Mouse (Mus musculus): ENCODE results near the gene Snrpn. TPM values are rescaled to one million over a fixed set of nuclear protein-coding genes. Genes with fewer than 3 reads are reported as not detected.
"Not testable (repeated sequence)": the region's sequence is repeated elsewhere in the genome, so short reads cannot be mapped to it uniquely, and the experiment has no call there.

Snrpn gene
- total RNA-seq (2014; rRNA removed): 484 and 529 TPM in 2 replicates
- polyA plus RNA-seq (2015; fragmentation: Nextera tagmentation; extraction: Ambion mirVana): 1,065 and 1,123 TPM in 2 replicates

DNA sequence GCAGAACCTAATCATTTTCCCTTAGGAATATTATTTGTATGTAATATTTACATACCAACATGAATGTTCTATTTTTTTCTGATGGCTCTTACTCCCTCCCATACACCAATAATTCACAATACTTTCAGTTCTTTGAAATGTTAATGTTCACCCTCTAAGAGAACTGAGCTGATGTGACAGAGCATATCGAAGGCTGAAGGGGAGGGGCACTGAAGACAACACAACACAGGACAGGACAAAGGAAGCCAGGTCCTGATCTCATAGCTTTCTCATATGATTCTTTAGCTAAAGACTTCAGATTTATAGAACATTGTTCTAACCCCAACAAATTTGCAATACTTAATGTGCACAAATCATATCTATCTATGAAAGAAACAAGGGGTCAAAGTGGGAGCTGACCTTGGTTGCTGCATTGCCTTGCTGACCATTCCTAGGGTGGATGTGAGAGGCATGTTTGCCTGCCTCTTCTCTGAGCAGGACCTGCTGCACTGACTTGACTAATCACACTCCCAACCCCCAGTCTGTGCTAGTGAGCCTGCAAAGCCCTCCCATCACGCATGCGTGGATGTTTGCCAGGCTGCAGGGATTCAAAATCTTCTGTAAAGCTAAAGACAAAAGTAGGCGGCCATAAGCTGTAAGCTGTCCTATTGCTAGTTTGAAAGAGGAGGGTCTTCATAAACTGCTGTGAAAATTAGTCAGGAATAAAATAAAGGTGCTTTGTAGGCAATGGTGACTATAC lies at the start of gene Snrpn:
Gene Snrpn, minus strand, starts transcription at position 478 of the 739 bp plus-strand sequence.
- 0 out of 2 replicates have a peak, but pooled peaks have one; percentile 53 for ATAC-seq

DNA sequence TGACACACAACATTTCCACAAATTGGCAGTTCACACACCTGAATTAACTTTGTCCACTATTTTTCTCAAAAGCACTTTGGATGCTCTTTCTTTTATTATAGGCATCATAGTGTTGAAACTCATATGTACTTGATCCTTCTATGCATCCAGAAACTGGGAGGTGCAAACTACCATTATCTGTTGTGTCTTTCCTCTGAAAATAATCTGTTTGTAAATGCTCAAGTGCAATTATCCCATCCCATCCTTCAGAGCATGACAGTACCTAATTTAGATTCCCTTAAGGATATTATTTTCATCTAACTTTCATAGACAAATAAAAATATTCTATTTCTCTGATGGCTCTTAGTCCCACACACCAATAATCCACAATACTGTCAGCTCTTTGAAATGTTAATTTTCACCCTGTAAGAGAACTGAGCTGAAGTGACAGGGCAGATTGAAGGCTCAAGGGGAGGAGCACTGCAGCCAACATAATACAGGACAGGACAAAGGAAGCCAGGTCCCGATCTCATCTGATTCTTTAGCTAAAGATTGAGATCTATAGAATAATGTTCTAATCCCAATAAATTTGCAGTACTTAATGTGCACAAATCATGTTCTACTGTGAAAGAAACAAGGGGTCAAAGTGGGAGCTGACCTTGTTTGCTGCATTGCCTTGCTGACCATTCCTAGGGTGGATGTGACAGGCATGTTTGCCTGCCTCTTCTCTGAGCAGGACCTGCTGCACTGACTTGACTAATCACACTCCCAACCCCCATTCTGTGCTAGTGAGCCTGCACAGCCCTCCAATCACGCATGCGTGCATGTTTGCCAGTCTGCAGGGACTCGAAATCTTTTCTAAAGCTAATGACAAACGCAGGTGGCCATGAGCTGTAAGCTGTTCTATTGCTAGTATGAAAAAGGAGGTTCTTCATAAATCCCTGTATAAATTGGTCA lies 30.5 kb upstream of the Snrpn start:
- peak; percentile 87 for DNase-seq (ENCODE audit: low spot score)
- Histone ChIP-seq H3K9me3 (ENCODE audit: low read length) (no peaks in the 10 kb centered on the region), H3K27me3 (ENCODE audit: insufficient read depth, low read length) (no peaks in the 10 kb centered on the region), H3K4me2 (ENCODE audit: low read depth, low read length) (peak overlapping the region; percentile 31), H3K9ac (replicated peaks; ENCODE audit: low read length) (no peak overlapping the region), H3K27ac (peak overlapping the region; percentile 62), H3K4me1 (ENCODE audit: insufficient read depth, low read length) (no peaks in the 10 kb centered on the region), H3K4me3 (ENCODE audit: low read length) (peak overlapping the region; percentile 10; the same call in 1 of the 2 replicates), H3K36me3 (ENCODE audit: insufficient read depth, low read length) (no peaks in the 10 kb centered on the region)
- ATAC-seq: peak; percentile 92
- WGBS: 40% methylated on average over 5 of the region's 5 CpGs
- TF ChIP-seq CTCF (IDR thresholded peaks at IDR 0.05; ENCODE audit: low read depth): no peak

More for the DNA sequence above, at the start of gene Snrpn:
- DNase-seq (ENCODE audit: low spot score): peak; percentile 74
- WGBS: 50% methylated on average over 4 of the region's 4 CpGs
- no peaks in the 10 kb centered on the region for H3K9me3 ChIP-seq (ENCODE audit: low read length)
- no peak within 1 kb of the TSS for H3K9ac ChIP-seq (replicated peaks; ENCODE audit: low read length)
- no peaks in the 10 kb centered on the region for H3K4me1 ChIP-seq (ENCODE audit: insufficient read depth, low read length)
- no peak within 1 kb of the TSS for H3K27ac ChIP-seq
- no peaks in the 10 kb centered on the region for H3K36me3 ChIP-seq (ENCODE audit: insufficient read depth, low read length)
- no peak within 1 kb of the TSS for H3K4me3 ChIP-seq (ENCODE audit: low read length)
- no peaks in the 10 kb centered on the region for H3K27me3 ChIP-seq (ENCODE audit: insufficient read depth, low read length)
- no peak for TF ChIP-seq CTCF (IDR thresholded peaks at IDR 0.05; ENCODE audit: low read depth)
- H3K4me2 ChIP-seq (ENCODE audit: low read depth, low read length): no peak within 1 kb of the TSS

DNA sequence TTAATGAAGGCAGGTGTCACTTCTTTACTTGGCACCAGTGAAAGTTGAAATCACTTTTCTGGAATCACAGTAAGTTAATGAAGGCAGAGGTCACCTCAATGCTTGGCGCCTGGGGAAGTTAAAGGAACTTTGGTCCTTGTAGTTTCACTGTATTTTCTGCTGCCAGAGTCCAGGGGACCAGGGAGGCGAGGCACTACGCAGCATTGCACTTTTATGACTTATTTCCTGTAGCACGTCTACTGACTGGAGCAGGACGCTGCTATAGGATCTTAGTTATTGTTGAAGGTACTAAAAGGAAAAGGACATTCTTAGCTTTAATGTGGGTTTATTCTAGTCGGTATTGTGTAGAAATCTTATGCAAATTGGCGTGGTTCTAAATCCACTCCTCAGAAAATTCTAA lies 14.7 kb downstream of the Snrpn start:
- DNase-seq (ENCODE audit: low spot score) (no peak), ATAC-seq (no peak)
- H3K27me3 ChIP-seq (ENCODE audit: insufficient read depth, low read length): no peaks in the 10 kb centered on the region
- H3K27ac ChIP-seq: no peak overlapping the region
- H3K4me1 ChIP-seq (ENCODE audit: insufficient read depth, low read length): no peaks in the 10 kb centered on the region
- no peak for TF ChIP-seq CTCF (IDR thresholded peaks at IDR 0.05; ENCODE audit: low read depth)
- H3K9ac ChIP-seq (replicated peaks; ENCODE audit: low read length): no peak overlapping the region
- 75% methylated on average over 7 of the region's 7 CpGs for WGBS
- no peaks in the 10 kb centered on the region for H3K36me3 ChIP-seq (ENCODE audit: insufficient read depth, low read length)
- H3K9me3 ChIP-seq (ENCODE audit: low read length): no peaks in the 10 kb centered on the region
- H3K4me3 ChIP-seq (ENCODE audit: low read length): no peak overlapping the region
- H3K4me2 ChIP-seq (ENCODE audit: low read depth, low read length): no peak overlapping the region

DNA sequence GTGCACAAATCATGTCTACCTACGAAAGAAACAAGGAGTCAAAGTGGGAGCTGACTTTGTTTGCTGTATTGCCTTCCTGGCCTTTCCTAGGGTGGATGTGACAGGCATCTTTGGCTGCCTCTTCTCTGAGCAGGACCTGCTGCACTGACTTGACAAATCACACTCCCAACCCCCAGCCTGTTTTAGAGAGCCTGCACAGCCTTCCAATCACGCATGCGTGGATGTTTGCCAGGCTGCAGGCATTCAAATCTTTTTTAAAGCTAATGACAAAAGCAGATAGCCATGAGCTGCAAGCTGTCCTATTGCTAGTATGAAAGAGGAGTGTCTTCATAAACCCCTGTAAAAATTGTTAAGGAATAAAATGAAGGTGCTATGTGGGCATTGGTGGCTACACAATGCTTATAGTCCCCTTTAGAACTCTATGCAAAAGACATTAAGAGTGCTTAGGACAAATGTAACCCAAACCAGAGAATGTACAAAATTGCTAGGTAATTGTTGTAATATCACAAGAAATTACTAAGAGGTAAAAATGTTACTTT lies 16.9 kb downstream of the Snrpn start:
- DNase-seq (ENCODE audit: low spot score); H3K4me1 ChIP-seq (ENCODE audit: insufficient read depth, low read length); H3K4me3 ChIP-seq (ENCODE audit: low read length); H3K27me3 ChIP-seq (ENCODE audit: insufficient read depth, low read length); ATAC-seq; H3K36me3 ChIP-seq (ENCODE audit: insufficient read depth, low read length); H3K9ac ChIP-seq (replicated peaks; ENCODE audit: low read length); H3K4me2 ChIP-seq (ENCODE audit: low read depth, low read length); H3K27ac ChIP-seq; H3K9me3 ChIP-seq (ENCODE audit: low read length): not testable (repeated sequence)
- 51% methylated on average over 3 of the region's 3 CpGs for WGBS

DNA sequence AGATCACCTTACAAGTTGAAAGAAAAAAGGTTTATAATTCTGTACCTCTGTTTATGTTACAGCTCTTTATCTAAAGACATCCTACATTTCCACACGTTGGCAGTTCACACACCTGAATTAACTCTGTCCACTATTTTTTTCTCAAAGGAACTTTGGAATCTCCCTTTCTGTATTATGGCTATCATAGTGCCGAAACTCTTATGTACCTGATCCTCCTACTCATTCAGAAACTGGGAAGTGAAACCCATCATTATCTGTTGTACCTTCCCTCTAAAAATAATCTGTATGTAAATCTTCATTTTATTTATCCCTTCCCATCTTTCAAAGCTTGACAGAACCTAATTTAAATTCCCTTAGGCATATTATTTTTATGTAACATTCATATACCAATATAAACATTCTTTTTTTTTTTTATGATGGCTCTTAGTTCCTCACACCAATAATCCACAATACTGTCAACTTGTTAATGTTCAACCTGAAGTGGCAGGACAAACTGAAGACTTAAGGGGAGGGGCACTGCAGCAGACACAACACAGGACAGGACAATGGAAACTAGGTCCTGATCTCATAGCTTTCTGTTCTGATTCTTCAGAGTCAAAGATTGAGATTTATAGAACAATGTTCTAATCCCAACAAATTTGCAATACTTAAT lies 17.5 kb downstream of the Snrpn start:
- 75% methylated on average over 2 of the region's 2 CpGs for WGBS

DNA sequence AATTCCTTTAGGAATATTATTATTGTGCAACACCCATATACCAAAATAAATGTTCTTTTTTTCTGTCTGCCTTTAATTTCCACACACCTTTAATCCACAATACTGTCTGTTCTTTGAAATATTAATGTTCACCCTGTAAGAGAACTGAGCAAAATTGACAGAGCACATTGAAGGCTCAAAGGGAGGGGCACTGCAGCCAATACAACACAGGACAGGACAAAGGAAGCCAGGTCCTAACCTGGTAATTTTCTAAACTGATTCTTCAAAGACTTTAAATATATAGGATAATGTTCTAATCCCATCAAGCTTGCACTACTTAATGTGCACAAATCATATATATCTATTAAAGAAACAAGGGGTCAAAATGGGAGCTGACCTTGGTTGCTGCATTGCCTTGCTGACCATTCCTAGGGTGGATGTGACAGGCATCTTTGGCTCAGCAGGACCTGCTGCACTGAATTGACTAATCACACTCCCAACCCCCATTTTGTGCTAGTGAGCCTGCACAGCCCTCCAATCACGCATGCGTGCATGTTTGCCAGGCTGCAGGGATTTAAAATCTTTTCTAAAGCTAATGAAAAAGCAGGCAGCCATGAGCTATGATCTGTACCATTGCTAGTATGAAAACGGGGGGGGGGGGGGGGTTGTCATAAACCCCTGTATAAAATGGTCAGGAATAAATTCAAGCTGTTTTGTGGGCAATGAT lies 42.7 kb downstream of the Snrpn start:
- H3K4me3 ChIP-seq (ENCODE audit: low read length): no peak overlapping the region
- peak; percentile 83 for DNase-seq (ENCODE audit: low spot score)
- ATAC-seq: peak; percentile 83
- H3K9ac ChIP-seq (replicated peaks; ENCODE audit: low read length): no peak overlapping the region
- no peaks in the 10 kb centered on the region for H3K27me3 ChIP-seq (ENCODE audit: insufficient read depth, low read length)
- H3K9me3 ChIP-seq (ENCODE audit: low read length): no peaks in the 10 kb centered on the region
- no peaks in the 10 kb centered on the region for H3K4me1 ChIP-seq (ENCODE audit: insufficient read depth, low read length)
- 35% methylated on average over 3 of the region's 3 CpGs for WGBS
- H3K36me3 ChIP-seq (ENCODE audit: insufficient read depth, low read length): no peaks in the 10 kb centered on the region
- H3K27ac ChIP-seq: peak overlapping the region; percentile 66
- TF ChIP-seq CTCF (IDR thresholded peaks at IDR 0.05; ENCODE audit: low read depth): no peak
- no peak overlapping the region for H3K4me2 ChIP-seq (ENCODE audit: low read depth, low read length)

More for the DNA sequence above, 17.5 kb downstream of the Snrpn start:
- DNase-seq (ENCODE audit: low spot score): no peak
- H3K27me3 ChIP-seq (ENCODE audit: insufficient read depth, low read length): no peaks in the 10 kb centered on the region
- H3K9ac ChIP-seq (replicated peaks; ENCODE audit: low read length): no peak overlapping the region
- H3K4me2 ChIP-seq (ENCODE audit: low read depth, low read length): no peak overlapping the region
- no peaks in the 10 kb centered on the region for H3K4me1 ChIP-seq (ENCODE audit: insufficient read depth, low read length)
- no peak overlapping the region for H3K27ac ChIP-seq
- no peaks in the 10 kb centered on the region for H3K9me3 ChIP-seq (ENCODE audit: low read length)
- no peaks in the 10 kb centered on the region for H3K36me3 ChIP-seq (ENCODE audit: insufficient read depth, low read length)
- H3K4me3 ChIP-seq (ENCODE audit: low read length): no peak overlapping the region
- ATAC-seq: no peak
- TF ChIP-seq CTCF (IDR thresholded peaks at IDR 0.05; ENCODE audit: low read depth): no peak

Measured in hindbrain, postnatal 0 days (tissue).